Mouse (Mus musculus): ENCODE results near the gene Nsmce4a. TPM values are rescaled to one million over a fixed set of nuclear protein-coding genes. Genes with fewer than 3 reads are reported as not detected.

Nsmce4a gene
- polyA plus RNA-seq, 1 experiment from 2014 or later, result 234 TPM

DNA sequence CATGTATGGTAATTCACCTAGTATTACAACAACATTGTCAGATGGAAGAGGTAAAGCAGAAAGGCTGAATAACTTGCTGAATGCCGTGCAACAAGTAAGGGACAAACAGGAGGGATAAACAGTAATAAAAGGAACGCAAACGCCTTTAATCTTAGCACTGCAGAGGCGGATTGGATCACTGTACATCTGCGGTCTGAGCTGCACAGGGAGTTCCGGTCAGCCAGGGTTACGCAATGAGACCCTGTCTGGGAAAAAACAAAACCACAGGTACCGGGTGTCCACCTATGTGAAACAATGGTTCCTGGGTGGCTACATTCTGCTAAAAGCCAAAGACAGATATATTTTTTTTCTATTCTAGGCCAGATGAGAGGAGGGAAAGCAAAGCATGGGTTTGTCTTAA, 49.5 kb downstream of the Nsmce4a start:
- H3K36me3 ChIP-seq (ENCODE audit: control insufficient read depth, insufficient read depth, low read length), result no peaks in the 10 kb centered on the region
- H3K4me2 ChIP-seq (ENCODE audit: low read depth, severe bottlenecking), result no peak overlapping the region
- H3K4me1 ChIP-seq (ENCODE audit: control insufficient read depth, insufficient read depth, low read length), result peaks cover 2% of the 10 kb centered on the region; the same call in 1 of the 2 replicates
- no peaks in the 10 kb centered on the region for H3K9me3 ChIP-seq (ENCODE audit: control insufficient read depth, low read length)
- no peaks in the 10 kb centered on the region for H3K27me3 ChIP-seq (ENCODE audit: control insufficient read depth, insufficient read depth, low read length)
- 93% methylated on average over 8 of the region's 8 CpGs for WGBS
- H3K9ac ChIP-seq (ENCODE audit: low read length), result no peak overlapping the region
- no peak overlapping the region for H3K4me3 ChIP-seq (ENCODE audit: low read depth, low read length)
- H3K27ac ChIP-seq (replicated peaks; ENCODE audit: low read depth, low read length), result no peak overlapping the region
- ATAC-seq (ENCODE audit: insufficient number of reproducible peaks, low FRiP score, low TSS enrichment, low read depth) (no peak), DNase-seq (ENCODE audit: low spot score) (no peak)

DNA sequence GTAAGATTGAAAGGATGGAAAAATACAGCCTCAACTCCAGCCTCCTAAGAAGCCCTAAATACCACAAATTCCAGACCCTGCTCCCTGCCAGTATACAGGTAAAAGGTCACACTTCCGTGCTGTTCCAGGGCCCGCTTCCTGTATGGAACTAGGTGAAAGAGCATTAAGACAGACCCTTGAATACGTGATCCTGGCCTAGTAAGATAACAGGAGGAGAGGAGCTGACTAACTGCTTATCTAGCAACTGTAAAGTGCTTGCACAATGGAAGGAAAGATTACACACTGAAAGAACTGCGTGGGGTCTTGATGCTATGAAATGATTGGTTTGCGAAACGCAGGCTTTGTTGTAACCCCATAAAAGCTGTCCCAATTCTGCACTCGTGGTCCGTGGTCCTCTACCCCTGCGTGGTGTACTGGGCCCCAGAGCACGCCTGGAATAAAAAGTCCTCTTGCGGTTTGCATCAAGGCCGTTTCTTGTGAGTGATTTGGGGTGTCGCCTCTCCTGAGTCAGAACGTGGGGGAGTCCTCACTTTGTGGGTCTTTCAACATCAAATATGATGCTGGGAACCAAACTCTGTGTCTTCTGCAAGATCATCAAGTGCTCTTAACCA, 52.0 kb downstream of the Nsmce4a start:
- Histone ChIP-seq H3K27ac (replicated peaks; ENCODE audit: low read depth, low read length) (no peak overlapping the region), H3K9ac (ENCODE audit: low read length) (no peak overlapping the region)
- DNase-seq (ENCODE audit: low spot score), result no peak

DNA sequence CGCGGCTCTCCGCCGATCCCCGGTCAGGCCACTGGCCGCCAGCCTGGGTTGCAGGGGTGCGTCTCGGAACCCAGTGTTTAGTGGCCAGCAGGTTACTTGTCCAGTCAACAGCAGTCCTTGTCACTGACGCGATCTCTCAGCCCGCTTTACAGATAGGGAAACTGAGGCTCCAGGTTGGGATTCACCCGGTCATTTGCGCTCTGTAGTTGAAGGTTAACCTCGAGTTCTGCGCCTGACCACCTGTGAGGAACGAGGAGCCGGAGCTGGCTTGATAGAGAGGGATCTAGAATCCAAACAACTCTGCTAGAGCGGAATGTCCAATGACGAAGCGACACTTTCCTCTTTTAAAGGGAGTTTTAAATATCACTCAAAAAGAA, 52.9 kb downstream of the Nsmce4a start, which contains the start of gene Ate1:
Gene Ate1 (minus strand): TSS at position 321 of the 377 bp plus-strand sequence.
- DNase-seq (ENCODE audit: low spot score), result no peak
- H3K27me3 ChIP-seq (ENCODE audit: control insufficient read depth, insufficient read depth, low read length), result no peaks in the 10 kb centered on the region
- 24% methylated on average over 20 of the region's 20 CpGs for WGBS
- peak within 1 kb of the TSS; percentile 90 for H3K4me3 ChIP-seq (ENCODE audit: low read depth, low read length)
- peaks cover 5% of the 10 kb centered on the region; the same call in 1 of the 2 replicates for H3K4me1 ChIP-seq (ENCODE audit: control insufficient read depth, insufficient read depth, low read length)
- peak within 1 kb of the TSS; percentile 97 for H3K27ac ChIP-seq (replicated peaks; ENCODE audit: low read depth, low read length)
- peak within 1 kb of the TSS; percentile 95 for H3K9ac ChIP-seq (ENCODE audit: low read length)
- no peak for ATAC-seq (ENCODE audit: insufficient number of reproducible peaks, low FRiP score, low TSS enrichment, low read depth)
- peak within 1 kb of the TSS; percentile 65 for H3K4me2 ChIP-seq (ENCODE audit: low read depth, severe bottlenecking)
- H3K36me3 ChIP-seq (ENCODE audit: control insufficient read depth, insufficient read depth, low read length), result no peaks in the 10 kb centered on the region
- H3K9me3 ChIP-seq (ENCODE audit: control insufficient read depth, low read length), result no peaks in the 10 kb centered on the region

More for the DNA sequence above, 52.0 kb downstream of the Nsmce4a start:
- no peak overlapping the region for H3K4me2 ChIP-seq (ENCODE audit: low read depth, severe bottlenecking)
- peaks cover 5% of the 10 kb centered on the region; the same call in 1 of the 2 replicates for H3K4me1 ChIP-seq (ENCODE audit: control insufficient read depth, insufficient read depth, low read length)
- H3K4me3 ChIP-seq (ENCODE audit: low read depth, low read length), result no peak overlapping the region
- 88% methylated on average over 14 of the region's 14 CpGs for WGBS
- H3K36me3 ChIP-seq (ENCODE audit: control insufficient read depth, insufficient read depth, low read length), result no peaks in the 10 kb centered on the region
- no peaks in the 10 kb centered on the region for H3K9me3 ChIP-seq (ENCODE audit: control insufficient read depth, low read length)
- H3K27me3 ChIP-seq (ENCODE audit: control insufficient read depth, insufficient read depth, low read length), result no peaks in the 10 kb centered on the region
- no peak for ATAC-seq (ENCODE audit: insufficient number of reproducible peaks, low FRiP score, low TSS enrichment, low read depth)

DNA sequence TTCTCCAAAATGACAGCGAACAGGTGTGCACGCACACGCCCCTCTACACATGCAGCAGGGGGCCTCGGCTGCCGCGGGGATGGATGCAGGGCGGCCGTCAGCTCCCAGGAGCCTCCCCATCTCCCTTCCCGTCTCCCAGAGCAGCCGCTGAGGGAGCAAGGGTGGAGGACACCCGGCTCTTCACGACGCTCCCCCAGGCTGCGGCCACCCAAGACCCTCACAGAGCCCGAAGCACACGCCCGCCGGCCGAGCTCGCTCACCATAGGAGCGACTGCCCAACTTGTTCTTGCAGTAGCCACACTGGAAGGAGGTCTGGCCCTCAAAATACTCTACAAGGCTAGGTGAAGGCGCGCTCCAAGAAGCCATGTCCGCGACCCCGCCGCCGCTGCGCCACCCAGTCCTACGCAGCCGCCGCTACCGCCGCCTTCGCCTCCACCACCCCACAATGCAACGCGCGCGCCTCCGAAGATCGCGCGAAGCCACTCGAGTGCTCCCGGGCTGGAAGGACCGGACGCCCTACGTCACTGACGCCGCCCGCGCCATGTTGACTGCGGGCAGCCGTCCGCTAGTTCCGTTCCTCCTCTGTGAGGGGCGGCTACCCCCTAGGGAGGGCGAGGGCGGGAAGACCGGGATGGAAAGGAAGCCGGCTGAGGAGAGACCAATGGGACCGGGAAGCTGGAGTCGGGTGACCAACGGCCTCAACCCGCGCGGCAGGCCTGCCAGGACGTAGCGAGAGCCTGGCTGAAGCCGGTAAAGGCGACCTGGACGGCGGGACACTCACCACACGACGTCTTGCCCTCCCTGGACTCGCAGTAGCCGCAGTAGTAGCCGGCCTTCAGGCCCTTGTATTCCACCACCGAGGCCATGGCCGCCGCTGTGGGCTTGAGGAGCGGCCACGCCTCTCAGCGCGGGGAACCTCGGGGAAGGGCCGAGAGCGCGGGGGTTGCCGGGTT, 53.5 kb downstream of the Nsmce4a start:
- H3K27me3 ChIP-seq (ENCODE audit: control insufficient read depth, insufficient read depth, low read length), result no peaks in the 10 kb centered on the region
- WGBS, result under 1% methylated on average over 90 of the region's 90 CpGs
- H3K36me3 ChIP-seq (ENCODE audit: control insufficient read depth, insufficient read depth, low read length), result no peaks in the 10 kb centered on the region
- peak overlapping the region; percentile 90 for H3K4me3 ChIP-seq (ENCODE audit: low read depth, low read length)
- H3K9ac ChIP-seq (ENCODE audit: low read length), result peak overlapping the region; percentile 95
- no peaks in the 10 kb centered on the region for H3K9me3 ChIP-seq (ENCODE audit: control insufficient read depth, low read length)
- H3K4me2 ChIP-seq (ENCODE audit: low read depth, severe bottlenecking), result peak overlapping the region; percentile 65
- H3K27ac ChIP-seq (replicated peaks; ENCODE audit: low read depth, low read length), result peak overlapping the region; percentile 97
- ATAC-seq (ENCODE audit: insufficient number of reproducible peaks, low FRiP score, low TSS enrichment, low read depth) (peak; percentile 94), DNase-seq (ENCODE audit: low spot score) (peak; percentile 98)
- H3K4me1 ChIP-seq (ENCODE audit: control insufficient read depth, insufficient read depth, low read length), result peaks cover 5% of the 10 kb centered on the region; the same call in 1 of the 2 replicates

DNA sequence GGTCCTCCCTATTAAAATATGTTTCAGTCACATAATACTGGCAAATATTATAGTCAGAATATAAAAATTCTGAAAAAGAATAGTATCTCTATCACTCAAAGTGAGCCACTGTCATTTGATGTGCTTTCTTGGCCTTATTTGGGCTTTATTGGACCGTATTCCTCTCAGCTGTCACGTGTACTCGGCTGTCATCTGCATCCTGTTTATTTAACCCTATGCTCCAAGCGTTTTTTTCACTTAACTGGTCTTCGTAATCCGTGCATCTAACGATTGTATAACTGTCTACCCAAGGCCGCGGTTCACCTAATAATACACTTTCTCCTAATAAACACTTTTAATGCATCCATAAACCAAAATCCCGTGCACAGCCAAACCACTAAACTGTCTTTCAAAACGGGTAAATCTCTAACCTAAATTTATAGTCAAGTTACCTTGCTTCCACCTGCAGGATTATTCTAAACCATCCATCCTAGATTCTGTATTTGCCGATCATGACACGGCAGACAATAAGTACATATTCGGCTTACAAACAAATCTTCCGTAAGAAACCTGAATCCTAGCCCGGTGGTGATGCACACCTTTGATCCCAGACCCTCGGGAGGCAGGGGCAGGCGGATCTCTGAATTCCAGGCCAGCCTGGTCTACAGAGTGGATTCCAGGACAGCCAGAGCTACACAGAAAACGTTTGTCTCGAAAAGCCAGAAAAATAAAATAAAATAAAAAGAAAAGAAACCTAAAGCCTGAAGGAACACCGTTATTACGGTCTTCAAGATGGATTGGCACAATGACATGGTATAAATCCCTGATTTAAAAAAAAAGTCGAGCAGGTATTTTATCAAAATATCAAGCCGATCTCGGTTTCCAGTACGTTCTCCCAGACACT, 54.5 kb downstream of the Nsmce4a start:
- no peak for DNase-seq (ENCODE audit: low spot score)
- Histone ChIP-seq H3K27me3 (ENCODE audit: control insufficient read depth, insufficient read depth, low read length) (no peaks in the 10 kb centered on the region), H3K9ac (ENCODE audit: low read length) (peak overlapping the region; percentile 95), H3K4me2 (ENCODE audit: low read depth, severe bottlenecking) (peak overlapping the region; percentile 65), H3K9me3 (ENCODE audit: control insufficient read depth, low read length) (no peaks in the 10 kb centered on the region), H3K27ac (replicated peaks; ENCODE audit: low read depth, low read length) (no peak overlapping the region; the same call in 1 of the 2 replicates), H3K36me3 (ENCODE audit: control insufficient read depth, insufficient read depth, low read length) (no peaks in the 10 kb centered on the region), H3K4me3 (ENCODE audit: low read depth, low read length) (peak overlapping the region; percentile 90), H3K4me1 (ENCODE audit: control insufficient read depth, insufficient read depth, low read length) (peaks cover 5% of the 10 kb centered on the region; the same call in 1 of the 2 replicates)
- 36% methylated on average over 26 of the region's 26 CpGs for WGBS
- ATAC-seq (ENCODE audit: insufficient number of reproducible peaks, low FRiP score, low TSS enrichment, low read depth), result no peak

DNA sequence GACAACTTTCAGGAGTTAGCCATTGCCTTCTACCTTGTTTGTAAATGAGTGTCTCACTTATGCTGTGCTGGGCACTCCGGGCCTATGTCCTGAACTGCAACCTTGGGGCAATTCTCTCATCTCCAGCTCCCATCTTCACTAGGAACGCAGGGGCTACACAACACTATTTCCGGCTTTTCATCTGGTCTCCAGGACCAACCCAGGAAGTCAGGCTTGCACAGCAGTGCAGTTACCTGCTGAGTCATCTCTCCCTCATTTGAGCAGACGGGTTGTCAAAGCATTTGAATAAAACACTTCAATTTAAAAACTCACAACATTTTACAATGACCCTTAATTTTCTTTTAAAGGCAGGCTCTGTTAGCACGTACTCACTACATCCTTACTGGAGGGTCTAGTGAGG, 62.7 kb downstream of the Nsmce4a start:
- H3K4me1 ChIP-seq (ENCODE audit: control insufficient read depth, insufficient read depth, low read length), result no peaks in the 10 kb centered on the region
- peaks cover 6% of the 10 kb centered on the region; the same call in 1 of the 2 replicates for H3K36me3 ChIP-seq (ENCODE audit: control insufficient read depth, insufficient read depth, low read length)
- H3K4me2 ChIP-seq (ENCODE audit: low read depth, severe bottlenecking), result no peak overlapping the region
- 95% methylated on average over 5 of the region's 5 CpGs for WGBS
- H3K9me3 ChIP-seq (ENCODE audit: control insufficient read depth, low read length), result no peaks in the 10 kb centered on the region
- no peak overlapping the region for H3K4me3 ChIP-seq (ENCODE audit: low read depth, low read length)
- no peak for DNase-seq (ENCODE audit: low spot score)
- ATAC-seq (ENCODE audit: insufficient number of reproducible peaks, low FRiP score, low TSS enrichment, low read depth), result no peak
- no peak overlapping the region for H3K27ac ChIP-seq (replicated peaks; ENCODE audit: low read depth, low read length)
- H3K9ac ChIP-seq (ENCODE audit: low read length), result no peak overlapping the region
- H3K27me3 ChIP-seq (ENCODE audit: control insufficient read depth, insufficient read depth, low read length), result no peaks in the 10 kb centered on the region

DNA sequence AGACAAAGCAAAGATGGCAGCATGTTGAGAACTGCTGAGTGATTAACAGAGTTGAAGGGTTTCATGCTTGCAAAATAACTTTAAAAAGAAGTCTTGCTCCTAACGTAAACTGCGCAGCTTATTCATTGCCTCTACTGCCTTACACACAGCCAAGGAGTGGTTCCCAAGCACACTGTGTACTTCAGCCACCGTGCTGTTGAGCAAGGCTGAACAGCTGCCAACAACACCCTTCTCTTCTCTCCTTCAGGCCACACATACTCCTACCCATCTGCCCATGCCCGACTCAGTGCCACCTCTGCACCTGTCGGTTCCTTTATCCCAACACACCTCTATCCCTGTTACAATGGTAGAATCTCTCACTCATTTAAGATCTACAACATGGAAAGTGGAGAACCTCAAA, 69.9 kb downstream of the Nsmce4a start:
- ATAC-seq (ENCODE audit: insufficient number of reproducible peaks, low FRiP score, low TSS enrichment, low read depth) (no peak), DNase-seq (ENCODE audit: low spot score) (no peak)
- Histone ChIP-seq H3K9ac (ENCODE audit: low read length) (no peak overlapping the region), H3K9me3 (ENCODE audit: control insufficient read depth, low read length) (no peaks in the 10 kb centered on the region), H3K4me1 (ENCODE audit: control insufficient read depth, insufficient read depth, low read length) (no peaks in the 10 kb centered on the region), H3K27ac (replicated peaks; ENCODE audit: low read depth, low read length) (no peak overlapping the region), H3K4me2 (ENCODE audit: low read depth, severe bottlenecking) (no peak overlapping the region), H3K36me3 (ENCODE audit: control insufficient read depth, insufficient read depth, low read length) (peaks cover 8% of the 10 kb centered on the region; the same call in 1 of the 2 replicates), H3K27me3 (ENCODE audit: control insufficient read depth, insufficient read depth, low read length) (no peaks in the 10 kb centered on the region), H3K4me3 (ENCODE audit: low read depth, low read length) (no peak overlapping the region)
- WGBS, result 92% methylated on average over 5 of the region's 5 CpGs

DNA sequence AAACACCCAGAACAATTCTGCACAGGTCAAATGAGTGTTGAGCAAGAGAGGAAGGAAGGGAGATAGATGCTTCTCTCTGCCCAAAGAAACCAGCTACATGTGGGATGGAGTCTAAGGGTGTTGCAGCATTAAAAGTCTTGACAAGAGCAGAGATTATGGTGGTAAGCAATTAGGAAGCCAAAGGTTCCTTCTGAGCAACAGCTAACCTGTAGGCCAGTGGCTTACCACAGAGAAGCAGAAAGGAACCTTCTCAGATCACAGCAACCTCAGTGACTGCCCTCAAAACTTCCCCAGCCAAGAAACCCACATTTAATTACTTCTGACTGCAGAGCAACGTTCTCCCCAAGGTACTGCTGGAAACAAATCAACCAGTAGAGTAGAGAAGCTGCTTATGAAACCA, 71.4 kb downstream of the Nsmce4a start:
- Histone ChIP-seq H3K4me2 (ENCODE audit: low read depth, severe bottlenecking) (no peak overlapping the region), H3K9ac (ENCODE audit: low read length) (no peak overlapping the region), H3K9me3 (ENCODE audit: control insufficient read depth, low read length) (no peaks in the 10 kb centered on the region), H3K27ac (replicated peaks; ENCODE audit: low read depth, low read length) (no peak overlapping the region), H3K27me3 (ENCODE audit: control insufficient read depth, insufficient read depth, low read length) (no peaks in the 10 kb centered on the region), H3K4me3 (ENCODE audit: low read depth, low read length) (no peak overlapping the region), H3K4me1 (ENCODE audit: control insufficient read depth, insufficient read depth, low read length) (no peaks in the 10 kb centered on the region), H3K36me3 (ENCODE audit: control insufficient read depth, insufficient read depth, low read length) (peaks cover 6% of the 10 kb centered on the region; the same call in 1 of the 2 replicates)
- WGBS, result 77% methylated on average over 1 of the region's 1 CpGs
- DNase-seq (ENCODE audit: low spot score) (no peak), ATAC-seq (ENCODE audit: insufficient number of reproducible peaks, low FRiP score, low TSS enrichment, low read depth) (no peak)
